Mouse (Mus musculus): ENCODE measurements at regions not wholly inside any gene's neighbourhood (a gene's known extent, or its start where the extent isn't known, plus 50 kb on each side); places are given as distances from the start of the nearest gene placed in this dataset.

- no peak overlapping the region for H3K27ac ChIP-seq (ENCODE audit: insufficient read depth, low read depth)
- no peak overlapping the region for H3K4me3 ChIP-seq (replicated peaks in 1 of 3; ENCODE audit: low read depth in 2 of 3, low read length in 2 of 3, poor library complexity in 1 of 3)
- dilution Hi-C loops (cut with MboI; ENCODE audit: extremely low pct_ligation_motif_present, extremely low pct_unique_long_range_greater_than_20kb, low sequenced_read_pairs), result no loop called here
- no peak overlapping the region for H3K9ac ChIP-seq (ENCODE audit: insufficient read depth, low read depth)
- H3K27me3 ChIP-seq (replicated peaks), result no peaks in the 10 kb centered on the region
- H3K9me3 ChIP-seq (replicated peaks; ENCODE audit: low read length), result peaks cover 20% of the 10 kb centered on the region
- H3K4me2 ChIP-seq (ENCODE audit: insufficient read depth, low read depth, poor library complexity, severe bottlenecking), result no peak overlapping the region
- in situ Hi-C loops (cut with MboI; ENCODE audit: low pct_ligation_motif_present, low pct_unique_long_range_greater_than_20kb, low sequenced_read_pairs), result no loop called here
- no peaks in the 10 kb centered on the region for H3K79me2 ChIP-seq (replicated peaks; ENCODE audit: control insufficient read depth, extremely low read depth, insufficient read depth, poor library complexity, severe bottlenecking)
- H3K36me3 ChIP-seq (replicated peaks in 1 of 2; ENCODE audit: control insufficient read depth in 1 of 2, insufficient read depth in 1 of 2, low read length in 1 of 2), result no peaks in the 10 kb centered on the region
- TF ChIP-seq NRF1 (IDR thresholded peaks at IDR 0.05; ENCODE audit: low read depth, low read length), result no peak
- no peak for TF ChIP-seq RAD21 (IDR thresholded peaks at IDR 0.05; ENCODE audit: low read depth, low read length)
- no peak for TF ChIP-seq CHD2 (IDR thresholded peaks at IDR 0.05; ENCODE audit: low read length)
- TF ChIP-seq MXI1 (IDR thresholded peaks at IDR 0.05; ENCODE audit: low read depth, low read length), result no peak
- TF ChIP-seq E2F4 (IDR thresholded peaks at IDR 0.05; ENCODE audit: insufficient replicate concordance, low read depth, low read length), result no peak
- no peak for TF ChIP-seq USF2 (conservative IDR thresholded peaks at IDR 0.05; ENCODE audit: low read depth, low read length)
- no peak for TF ChIP-seq ETS1 (conservative IDR thresholded peaks at IDR 0.05; ENCODE audit: low read depth, low read length)
- no peak for TF ChIP-seq SIN3A (IDR thresholded peaks at IDR 0.05; ENCODE audit: low read length)
- no peak for TF ChIP-seq KAT2A (IDR thresholded peaks at IDR 0.05; ENCODE audit: insufficient replicate concordance, low read length)
- no peak for TF ChIP-seq NELFE (IDR thresholded peaks at IDR 0.05; ENCODE audit: low read depth, low read length)
- TF ChIP-seq CHD1 (IDR thresholded peaks at IDR 0.05; ENCODE audit: low read depth, low read length), result no peak
- no peak for TF ChIP-seq TBP (conservative IDR thresholded peaks at IDR 0.05; ENCODE audit: low read depth, low read length)
- no peak for TF ChIP-seq USF1 (IDR thresholded peaks at IDR 0.05; ENCODE audit: low read depth, low read length)
- TF ChIP-seq ZKSCAN1 (IDR thresholded peaks at IDR 0.05; ENCODE audit: borderline replicate concordance, low read depth, low read length), result no peak
- no peak for DNase-seq (ENCODE audit: extremely low read depth)
- H3K4me1 ChIP-seq (ENCODE audit: control insufficient read depth in 1 of 2, insufficient read depth in 2 of 2), result no peaks in the 10 kb centered on the region
Measured at GRCm38 (mm10) chr14:105728841-105729240, 167.8 kb downstream of the Spry2 start.

- DNase-seq (ENCODE audit: extremely low read depth), result no peak
- H3K4me3 ChIP-seq (replicated peaks in 1 of 3; ENCODE audit: low read depth in 2 of 3, low read length in 2 of 3, poor library complexity in 1 of 3), result no peak overlapping the region
Measured at GRCm38 (mm10) chr14:105725741-105726140, 170.9 kb downstream of the Spry2 start.

More at GRCm38 (mm10) chr14:105725741-105726140, 170.9 kb downstream of the Spry2 start:
- no peak overlapping the region for H3K9ac ChIP-seq (ENCODE audit: insufficient read depth, low read depth)
- peaks cover 14% of the 10 kb centered on the region for H3K9me3 ChIP-seq (replicated peaks; ENCODE audit: low read length)
- no peaks in the 10 kb centered on the region for H3K27me3 ChIP-seq (replicated peaks)
- TF ChIP-seq SMC3 (IDR thresholded peaks at IDR 0.05; ENCODE audit: low read depth, low read length) (no peak), TBP (conservative IDR thresholded peaks at IDR 0.05; ENCODE audit: low read depth, low read length) (no peak), SIN3A (IDR thresholded peaks at IDR 0.05; ENCODE audit: low read length) (no peak), USF2 (conservative IDR thresholded peaks at IDR 0.05; ENCODE audit: low read depth, low read length) (no peak), MAZ (IDR thresholded peaks at IDR 0.05; ENCODE audit: low read depth, low read length) (no peak), ETS1 (conservative IDR thresholded peaks at IDR 0.05; ENCODE audit: low read depth, low read length) (no peak), EP300 (IDR thresholded peaks at IDR 0.05; ENCODE audit: low read length) (no peak), CHD1 (IDR thresholded peaks at IDR 0.05; ENCODE audit: low read depth, low read length) (no peak), POLR2A (IDR thresholded peaks at IDR 0.05; ENCODE audit: low read depth, low read length) (no peak)
- dilution Hi-C loops (cut with MboI; ENCODE audit: extremely low pct_ligation_motif_present, extremely low pct_unique_long_range_greater_than_20kb, low sequenced_read_pairs), result no loop called here
- H3K79me2 ChIP-seq (replicated peaks; ENCODE audit: control insufficient read depth, extremely low read depth, insufficient read depth, poor library complexity, severe bottlenecking), result no peaks in the 10 kb centered on the region
- no peaks in the 10 kb centered on the region for H3K36me3 ChIP-seq (replicated peaks in 1 of 2; ENCODE audit: control insufficient read depth in 1 of 2, insufficient read depth in 1 of 2, low read length in 1 of 2)
- H3K4me2 ChIP-seq (ENCODE audit: insufficient read depth, low read depth, poor library complexity, severe bottlenecking), result no peak overlapping the region
- H3K27ac ChIP-seq (ENCODE audit: insufficient read depth, low read depth), result no peak overlapping the region
- H3K4me1 ChIP-seq (ENCODE audit: control insufficient read depth in 1 of 2, insufficient read depth in 2 of 2), result no peaks in the 10 kb centered on the region
- in situ Hi-C loops (cut with MboI; ENCODE audit: low pct_ligation_motif_present, low pct_unique_long_range_greater_than_20kb, low sequenced_read_pairs), result no loop called here

Measured in CH12.LX (cell line).